Mouse (Mus musculus): ENCODE data around the gene Lsm3.

DNA sequence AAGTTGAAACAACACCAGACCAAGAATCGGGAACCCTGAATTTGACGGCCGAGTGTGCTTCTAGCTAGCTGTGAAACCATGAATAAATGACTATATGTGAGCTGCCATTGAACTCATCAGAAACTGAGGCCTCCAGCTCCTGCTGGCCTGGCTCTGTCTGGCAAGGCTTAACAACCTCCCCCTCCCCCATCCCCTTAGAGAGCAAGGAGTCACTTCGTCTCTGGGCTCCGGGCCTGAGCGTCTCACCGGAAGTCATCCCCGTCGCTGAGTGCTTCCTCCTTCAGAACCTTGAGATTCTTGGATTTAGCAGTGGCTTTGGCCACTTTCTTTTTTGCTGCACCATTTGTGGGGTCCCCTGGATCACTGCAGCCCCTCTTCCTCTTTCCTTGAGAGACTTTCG lies 5.5 kb upstream of the Lsm3 start:
- TF ChIP-seq CTCF (IDR thresholded peaks at IDR 0.05 in 2 of 3, conservative IDR thresholded peaks at IDR 0.05 in 1 of 3; ENCODE audit: control insufficient read depth in 1 of 3, insufficient read depth in 1 of 3, low read depth in 2 of 3, low read length in 3 of 3, poor library complexity in 1 of 3, severe bottlenecking in 1 of 3) = no peak
- TF ChIP-seq TCF12 (IDR thresholded peaks at IDR 0.05; ENCODE audit: low read depth, low read length) = no peak
- TF ChIP-seq POLR2A (IDR thresholded peaks at IDR 0.05; ENCODE audit: control insufficient read depth in 1 of 2, insufficient read depth in 1 of 2, low read depth in 1 of 2, low read length in 2 of 2, poor library complexity in 1 of 2) = no peak
- TF ChIP-seq CHD1 (IDR thresholded peaks at IDR 0.05; ENCODE audit: low read depth, low read length) = no peak
- no peak for TF ChIP-seq MYC (IDR thresholded peaks at IDR 0.05; ENCODE audit: low read depth, low read length)
- TF ChIP-seq GATA1 (IDR thresholded peaks at IDR 0.05; ENCODE audit: low read depth, low read length) = no peak
- TF ChIP-seq ZMIZ1 (IDR thresholded peaks at IDR 0.05; ENCODE audit: low read depth, low read length) = no peak
